In the genomic region with DNA sequence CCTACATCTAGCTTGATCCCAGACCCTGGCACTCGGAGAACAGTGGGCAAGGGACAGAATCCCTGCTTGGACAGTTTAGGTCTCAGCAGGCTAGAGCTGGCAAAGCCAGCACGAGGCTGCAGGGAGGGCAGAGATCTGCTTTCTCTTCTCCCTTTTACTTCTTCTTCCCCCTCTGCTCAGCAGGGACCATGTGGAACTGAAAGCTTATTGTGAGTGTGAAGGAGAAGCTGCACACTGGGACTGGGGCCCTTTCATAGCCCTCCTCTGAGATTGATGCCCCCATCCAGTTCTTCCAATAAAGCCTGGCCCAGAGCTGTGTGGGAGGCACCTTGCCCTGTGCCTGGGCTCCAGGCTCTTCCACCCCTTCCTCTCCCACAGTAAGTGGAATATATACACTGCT, we compare ENCODE assay signal across 13 mouse cellular contexts. TPM values are rescaled to one million over a fixed set of nuclear protein-coding genes. Genes with fewer than 3 reads are reported as not detected.
A peak's percentile ranks its signal among the peaks of the same experiment; 100 is the strongest.
DNase-seq lines count a peak whose midpoint lies in the region; ATAC-seq and TF ChIP-seq lines count a peak whose summit lies in the region.
"Had no signal": no experiment of that assay in that cellular context is flagged by ENCODE, and none has a peak within 500 bp of the region (broad histone marks: within the 10 kb centered on the region; RNA-seq: fewer than 3 reads in every experiment).

No protein-coding gene starts in this region.

- H3K4me3 ChIP-seq in layer of hippocampus, adult 2 months: no peak overlapping the region
- no peak overlapping the region for H3K4me3 ChIP-seq in ES-Bruce4 (ENCODE audit: low read depth, low read length)
- H3K4me3 ChIP-seq in limb, embryonic 14.5 days (replicated peaks; ENCODE audit: low read length): no peak overlapping the region
- H3K4me3 ChIP-seq: embryonic facial prominence, embryonic 12.5 days; forebrain, embryonic 15.5 days had no signal

- H3K4me1 ChIP-seq in ES-Bruce4 (ENCODE audit: control insufficient read depth, insufficient read depth, low read length): peaks cover 6% of the 10 kb centered on the region
- peaks cover 18% of the 10 kb centered on the region for H3K4me1 ChIP-seq in limb, embryonic 14.5 days (ENCODE audit: control insufficient read depth, insufficient read depth, low read length)

- ATAC-seq in limb, embryonic 14.5 days (ENCODE audit: low FRiP score, low read depth): no peak
- ATAC-seq: forebrain, embryonic 15.5 days had no signal

- H3K36me3 ChIP-seq in ES-Bruce4 (ENCODE audit: control insufficient read depth, insufficient read depth, low read length, poor library complexity, severe bottlenecking): no peaks in the 10 kb centered on the region
- no peaks in the 10 kb centered on the region for H3K36me3 ChIP-seq in limb, embryonic 14.5 days (ENCODE audit: control insufficient read depth, insufficient read depth, low read length)
- H3K36me3 ChIP-seq: embryonic facial prominence, embryonic 12.5 days; forebrain, embryonic 15.5 days had no signal

- H3K9ac ChIP-seq in ES-Bruce4 (ENCODE audit: low read depth, poor library complexity, severe bottlenecking): 0 out of 2 replicates have a peak overlapping the region, but pooled peaks have one; percentile 13
- peak overlapping the region; percentile 21; the same call in 1 of the 2 replicates for H3K9ac ChIP-seq in limb, embryonic 14.5 days (ENCODE audit: low read depth, low read length, severe bottlenecking)
- H3K9ac ChIP-seq: embryonic facial prominence, embryonic 12.5 days; forebrain, embryonic 15.5 days had no signal

- TF ChIP-seq POLR2A in ES-Bruce4 (IDR thresholded peaks at IDR 0.05; ENCODE audit: insufficient read depth, low read length): no peak
- TF ChIP-seq POLR2A in limb, embryonic 14.5 days (IDR thresholded peaks at IDR 0.05; ENCODE audit: borderline replicate concordance, extremely low read depth, insufficient read depth, insufficient read length): no peak

- H3K27me3 ChIP-seq in ES-Bruce4 (ENCODE audit: control insufficient read depth, insufficient read depth, low read length, poor library complexity, severe bottlenecking): no peaks in the 10 kb centered on the region
- no peaks in the 10 kb centered on the region for H3K27me3 ChIP-seq in limb, embryonic 14.5 days (ENCODE audit: control insufficient read depth, insufficient read depth, low read length)
- H3K27me3 ChIP-seq: embryonic facial prominence, embryonic 12.5 days; forebrain, embryonic 15.5 days had no signal

- no peak for TF ChIP-seq EP300 in ES-Bruce4 (IDR thresholded peaks at IDR 0.05; ENCODE audit: insufficient read depth, low read depth, low read length)

- H3K4me2 ChIP-seq in limb, embryonic 14.5 days (replicated peaks; ENCODE audit: low read depth, low read length, severe bottlenecking): no peak overlapping the region
- H3K4me2 ChIP-seq: embryonic facial prominence, embryonic 12.5 days; forebrain, embryonic 15.5 days had no signal

- H3K27ac ChIP-seq in layer of hippocampus, adult 2 months: peak overlapping the region; percentile 86
- H3K27ac ChIP-seq in ES-Bruce4 (ENCODE audit: insufficient read depth, low read length): no peak overlapping the region
- H3K27ac ChIP-seq in limb, embryonic 14.5 days (replicated peaks; ENCODE audit: low read depth, low read length): no peak overlapping the region
- H3K27ac ChIP-seq: embryonic facial prominence, embryonic 12.5 days; forebrain, embryonic 15.5 days had no signal

- no peak for DNase-seq in layer of hippocampus, adult 2 months (ENCODE audit: low spot score in 2 of 2)
- DNase-seq in layer of hippocampus, postnatal 10 days (ENCODE audit: low spot score in 2 of 2): no peak
- DNase-seq in A20 (ENCODE audit: low read depth, low spot score): peak; percentile 86
- DNase-seq in limb, embryonic 14.5 days (ENCODE audit: low spot score): no peak
- DNase-seq in ovary, adult 18-20 months (ENCODE audit: low spot score): no peak
- no peak for DNase-seq in frontal cortex, postnatal 14 days (ENCODE audit: low spot score in 2 of 2)
- DNase-seq: cerebellum, adult 9-11 months; heart, postnatal 4 days; kidney, adult 18-20 months; thymus, postnatal 25 days had no signal

- 78% methylated on average over 2 of the region's 2 CpGs for WGBS in limb, embryonic 14.5 days

- H3K9me3 ChIP-seq in ES-Bruce4 (replicated peaks; ENCODE audit: control insufficient read depth, insufficient read depth, low read length, poor library complexity, severe bottlenecking): no peaks in the 10 kb centered on the region
- H3K9me3 ChIP-seq in limb, embryonic 14.5 days (ENCODE audit: control insufficient read depth, low read length): no peaks in the 10 kb centered on the region
- H3K9me3 ChIP-seq: embryonic facial prominence, embryonic 12.5 days; forebrain, embryonic 15.5 days had no signal

- no peak for TF ChIP-seq CTCF in layer of hippocampus, adult 2 months (conservative IDR thresholded peaks at IDR 0.05)
- TF ChIP-seq CTCF in ES-Bruce4 (IDR thresholded peaks at IDR 0.05; ENCODE audit: low read depth, low read length): no peak

RNA-seq across cellular contexts. Expression of a gene that starts 12.4 kb away (rescaled TPM):
- 100 to 1,000 TPM; 163 to 171 TPM for total RNA-seq in layer of hippocampus, adult 2 months (2021)
- total RNA-seq in layer of hippocampus, postnatal 10 days (2021): 10 to 100 TPM; 76.5 to 81.6 TPM
- polyA plus RNA-seq in ES-Bruce4 (2011; ENCODE audit: insufficient read depth, insufficient read length, low read depth, missing spikeins): 21.0 and 25.5 TPM in 2 replicates
- polyA plus RNA-seq in limb, embryonic 14.5 days (2012; rRNA removed): 42.8 and 55.2 TPM in 2 replicates
- polyA plus RNA-seq in limb, embryonic 14.5 days (2014; fragmentation: Nextera tagmentation; extraction: Ambion mirVana): 15.4 and 16.4 TPM in 2 replicates

RNA-seq across cellular contexts. Expression of a gene that starts 30.1 kb away (rescaled TPM):
- total RNA-seq in layer of hippocampus, adult 2 months (2021): 1 to 10 TPM; 3.0 to 3.6 TPM
- total RNA-seq in layer of hippocampus, postnatal 10 days (2021): 1 to 10 TPM; 4.0 TPM
- 0.46 TPM in 1 of 2 replicates, not detected in the other for polyA plus RNA-seq in ES-Bruce4 (2011; ENCODE audit: insufficient read depth, insufficient read length, low read depth, missing spikeins)
- 5.3 and 8.5 TPM in 2 replicates for polyA plus RNA-seq in limb, embryonic 14.5 days (2012; rRNA removed)
- polyA plus RNA-seq in limb, embryonic 14.5 days (2014; fragmentation: Nextera tagmentation; extraction: Ambion mirVana): 5.9 and 6.5 TPM in 2 replicates
